Mouse (Mus musculus): ENCODE data around the gene Slc39a11.

Gene Slc39a11

DNA sequence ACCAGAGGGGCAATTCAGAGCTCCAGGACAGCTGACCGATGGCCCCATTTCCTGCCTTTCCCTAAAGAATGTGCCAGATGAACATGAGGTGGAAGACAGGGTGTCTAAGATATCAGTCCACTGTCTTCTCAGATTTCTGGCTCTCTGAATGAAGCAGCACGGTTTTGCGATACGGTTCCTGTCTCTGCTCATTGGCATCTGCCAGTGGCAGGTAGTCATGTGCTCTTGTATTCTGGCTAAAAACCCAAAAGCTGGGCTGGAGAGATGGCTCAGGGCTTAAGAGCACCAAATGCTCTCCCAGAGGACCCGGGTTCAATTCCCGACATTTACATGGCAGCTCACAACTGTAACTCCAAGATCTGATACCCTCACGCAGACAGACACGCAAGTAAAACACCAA is 108.8 kb downstream of the Slc39a11 start:
- no peak for DNase-seq (ENCODE audit: low spot score)

DNA sequence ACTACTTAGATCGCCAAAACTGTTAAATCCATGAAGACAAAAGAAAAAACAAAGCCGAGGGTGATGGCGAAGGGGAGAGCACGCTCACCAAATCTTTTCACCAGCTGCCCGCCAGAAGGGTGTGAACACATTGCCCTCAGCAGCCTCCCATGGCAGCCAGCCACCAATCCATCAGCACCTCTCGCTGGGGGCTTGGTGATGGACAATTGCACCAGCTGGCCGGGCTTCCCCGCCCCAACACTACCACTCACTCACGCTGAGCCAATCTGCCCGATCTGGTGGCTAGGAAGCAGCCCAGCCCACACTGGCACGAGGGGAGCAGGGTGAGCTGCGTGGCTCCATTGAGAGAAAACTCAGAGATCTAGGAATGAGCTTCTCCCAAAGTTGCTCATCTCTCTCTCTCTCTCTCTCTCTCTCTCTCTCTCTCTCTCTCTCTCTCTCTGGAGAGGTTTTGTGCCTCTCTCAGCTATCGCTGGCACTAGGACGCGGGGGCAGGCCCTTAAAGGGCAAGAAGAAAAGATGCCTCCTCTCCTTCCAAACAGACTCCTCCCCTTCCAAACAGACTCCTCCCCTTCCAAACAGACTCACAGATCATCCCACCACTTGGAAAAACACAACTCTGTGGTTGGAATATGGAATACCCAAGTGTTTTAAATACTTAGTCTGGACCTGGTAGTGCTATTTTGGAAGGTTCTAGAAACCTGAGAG is 110.2 kb downstream of the Slc39a11 start:
- peak; percentile 7 for DNase-seq (ENCODE audit: low spot score)

DNA sequence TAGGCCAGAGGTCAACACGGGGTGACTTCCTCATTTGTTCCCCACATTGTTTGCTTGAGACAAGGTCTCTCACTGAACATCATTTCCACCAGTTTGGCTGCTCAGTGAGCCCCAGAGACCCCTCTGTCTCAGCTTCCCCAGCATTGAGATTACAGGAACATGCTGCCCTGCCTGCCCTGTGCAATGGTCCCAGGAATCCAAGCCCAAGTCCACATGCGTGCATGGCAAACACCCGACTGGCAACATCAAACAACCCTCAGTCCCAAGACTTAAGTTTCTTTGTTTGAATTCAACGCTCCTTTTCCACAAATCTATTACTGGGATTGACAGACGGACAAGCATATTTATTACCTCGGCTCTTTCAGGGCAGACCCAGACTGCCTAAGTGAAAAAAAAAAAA is 110.8 kb downstream of the Slc39a11 start:
- DNase-seq (ENCODE audit: low spot score): no peak

DNA sequence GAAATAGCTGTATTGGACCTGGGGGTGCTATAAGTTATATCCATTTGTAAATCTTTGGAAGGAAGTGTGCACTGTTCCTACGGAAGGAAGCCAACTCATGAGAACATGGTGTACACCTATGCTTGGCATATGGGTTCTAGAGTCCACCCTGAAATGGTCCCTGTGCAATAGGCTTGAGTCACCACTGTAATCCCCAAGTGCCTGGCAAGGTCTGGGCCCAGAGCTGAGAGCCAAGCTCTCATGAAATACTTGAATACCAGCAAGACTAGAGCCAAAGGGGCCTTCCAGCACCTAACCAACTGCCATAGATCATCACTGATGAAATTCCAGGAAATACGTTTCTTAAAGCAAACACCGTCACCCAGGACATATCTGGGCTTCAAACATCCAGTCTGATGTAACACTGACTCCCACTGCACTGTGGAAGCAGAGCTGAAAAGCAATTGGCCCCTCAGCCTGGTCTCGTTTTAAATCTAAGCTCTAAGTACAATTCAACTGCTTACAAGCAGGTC is 111.4 kb downstream of the Slc39a11 start:
- no peak for DNase-seq (ENCODE audit: low spot score)

DNA sequence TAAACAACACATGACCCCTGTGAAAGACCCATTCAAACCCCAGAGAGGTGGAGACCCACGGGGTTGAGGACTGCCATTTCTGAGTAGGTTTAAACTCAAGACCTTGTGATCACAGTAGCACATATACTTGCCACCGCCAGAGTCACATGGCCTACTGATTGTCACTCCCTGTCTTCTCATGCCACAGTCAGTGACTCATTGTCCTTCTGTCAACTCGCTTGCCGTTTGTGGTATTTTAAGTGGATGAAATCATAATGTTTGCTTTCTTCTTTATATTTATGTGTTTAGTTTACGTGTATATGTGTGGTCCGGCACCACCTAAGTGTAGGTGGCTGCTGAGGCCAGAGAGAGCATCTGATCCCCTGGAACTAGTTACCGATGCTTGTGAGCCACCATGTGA is 112.2 kb downstream of the Slc39a11 start:
- DNase-seq (ENCODE audit: low spot score): no peak

DNA sequence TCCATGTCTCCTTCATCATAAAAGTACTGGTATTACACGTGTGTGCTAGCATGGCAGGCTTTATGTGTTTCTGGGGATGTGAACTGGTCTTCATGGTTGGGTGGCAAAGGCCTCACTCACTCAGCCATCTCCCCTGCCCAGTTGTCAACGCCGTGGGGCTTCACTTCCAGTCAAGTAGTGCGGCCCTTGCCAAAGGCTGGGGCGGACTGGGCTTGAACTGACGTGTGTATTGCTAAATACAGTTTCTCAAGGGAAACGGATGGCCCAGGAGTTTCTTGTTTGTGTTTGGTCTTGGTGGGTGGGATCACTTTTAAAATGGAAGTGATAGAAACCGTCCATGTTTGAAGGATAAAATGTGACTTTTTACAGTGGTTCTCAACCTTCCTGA is 112.7 kb downstream of the Slc39a11 start:
- no peak for DNase-seq (ENCODE audit: low spot score)

DNA sequence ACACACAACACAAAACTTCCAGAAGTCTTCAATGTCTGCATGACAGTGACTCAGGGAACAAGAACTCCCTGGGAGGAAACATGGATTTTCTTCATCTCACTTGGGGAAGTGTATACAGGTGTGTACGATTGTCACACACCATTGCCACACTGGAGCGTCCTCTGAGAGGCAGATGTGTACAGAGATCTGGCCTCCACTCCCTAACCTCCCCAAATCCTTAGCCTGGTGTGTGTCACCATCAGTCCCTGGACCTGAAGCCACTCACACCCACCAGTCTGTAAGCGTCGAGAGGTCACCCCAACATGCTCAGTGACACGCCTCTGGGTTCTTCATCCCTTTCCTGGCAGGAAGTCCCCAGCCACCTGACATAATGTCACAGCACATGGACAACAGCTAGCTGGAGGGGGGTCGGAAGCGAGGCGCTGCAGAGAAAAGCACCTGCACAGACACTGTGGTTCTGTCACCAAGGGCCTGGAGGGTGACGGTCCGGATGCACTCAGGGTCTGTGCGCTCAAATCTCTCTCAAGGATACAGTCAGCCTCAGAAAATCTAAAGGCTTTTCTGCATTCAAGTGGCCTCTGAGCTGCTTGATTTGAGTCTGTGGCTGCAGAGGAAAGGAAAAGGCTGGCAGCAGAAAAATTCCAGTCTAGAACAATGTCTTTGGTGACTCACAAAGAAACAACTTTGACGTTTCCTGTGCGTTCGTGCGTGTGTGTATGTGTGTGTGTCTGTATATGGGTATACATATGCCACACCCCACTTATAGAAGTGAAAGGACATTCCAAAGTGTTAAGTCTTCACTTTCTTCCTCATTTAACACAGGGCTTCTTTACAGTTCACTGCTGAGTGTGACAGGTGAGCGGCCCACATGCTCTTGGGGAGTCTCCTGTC is 113.3 kb downstream of the Slc39a11 start:
- DNase-seq (ENCODE audit: low spot score): no peak

DNA sequence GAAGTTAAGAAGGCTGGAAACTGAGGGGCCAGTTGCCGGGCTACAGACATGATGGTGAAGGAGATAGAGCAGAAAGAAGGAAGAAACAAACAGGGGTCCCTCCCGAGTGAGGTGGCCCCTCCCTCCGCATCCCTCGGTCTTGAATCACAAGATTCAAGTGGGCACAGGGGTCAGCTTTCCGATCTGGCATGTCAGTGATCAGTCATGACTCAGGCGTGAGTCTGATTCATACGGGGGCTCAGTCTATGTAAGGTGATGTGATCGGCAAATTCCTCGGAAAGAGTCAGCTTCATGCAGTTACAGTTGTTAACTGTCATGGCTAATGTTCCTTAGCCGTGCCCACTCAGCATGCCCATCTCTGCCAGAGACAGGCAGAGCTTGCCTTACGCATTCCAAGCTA is 115.5 kb downstream of the Slc39a11 start:
- no peak for DNase-seq (ENCODE audit: low spot score)

DNA sequence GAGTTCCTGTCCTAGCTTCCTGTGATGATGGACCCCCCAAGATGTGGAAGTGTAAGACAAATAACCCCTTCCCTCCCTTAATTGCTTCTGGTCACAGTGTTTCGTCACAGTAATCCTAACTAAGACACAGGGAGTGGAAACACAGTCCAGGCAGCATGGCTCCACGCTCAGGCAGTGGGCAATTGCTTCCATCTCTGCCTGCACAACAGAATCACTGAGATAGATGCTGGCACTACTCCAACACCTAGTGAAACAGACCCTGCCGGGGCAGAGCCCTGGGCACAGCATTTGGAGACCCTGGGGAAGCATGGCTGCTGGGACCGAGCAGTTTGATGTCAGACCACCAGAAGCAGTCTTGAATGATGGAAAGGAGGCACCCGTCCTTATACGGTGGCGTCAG is 115.9 kb downstream of the Slc39a11 start:
- DNase-seq (ENCODE audit: low spot score): no peak

DNA sequence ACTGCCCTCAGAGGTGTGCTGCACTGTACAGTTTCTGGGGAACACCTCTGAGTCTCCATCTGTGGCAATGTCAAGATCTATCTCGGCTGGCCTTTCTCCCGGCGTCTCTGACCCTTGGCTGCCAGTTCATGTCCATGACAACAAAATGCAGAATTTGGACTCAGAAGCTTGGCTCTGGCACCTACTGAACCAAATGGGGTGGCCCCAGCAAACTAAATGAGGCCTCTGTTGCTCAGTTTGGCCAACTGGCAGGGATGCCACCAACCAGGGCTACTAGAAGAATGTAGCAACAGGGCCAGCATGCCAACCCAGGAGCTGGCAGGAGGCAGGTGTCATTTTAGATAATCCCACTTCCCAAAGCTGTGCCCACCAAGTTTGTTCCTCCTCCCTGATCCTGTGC is 121.5 kb downstream of the Slc39a11 start:
- no peak for DNase-seq (ENCODE audit: low spot score)

DNA sequence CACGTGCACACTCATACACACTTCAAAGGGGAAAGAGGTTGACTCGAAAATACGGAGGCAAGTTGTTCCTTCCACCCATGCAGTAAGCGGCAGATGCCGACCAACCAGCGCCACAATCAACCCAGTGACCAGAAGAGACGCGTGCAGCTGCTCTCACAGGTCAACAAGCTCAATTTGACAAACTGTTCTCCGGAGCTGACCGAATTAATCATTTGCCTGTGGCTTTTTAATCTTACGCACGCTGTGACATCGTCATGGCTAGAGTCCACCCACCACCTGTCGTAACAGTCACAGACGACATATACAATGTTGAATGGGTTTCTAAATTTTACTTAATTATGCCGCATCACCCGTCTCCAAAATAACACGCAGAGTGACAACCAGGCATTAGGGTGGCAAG is 124.1 kb downstream of the Slc39a11 start:
- no peak for DNase-seq (ENCODE audit: low spot score)

DNA sequence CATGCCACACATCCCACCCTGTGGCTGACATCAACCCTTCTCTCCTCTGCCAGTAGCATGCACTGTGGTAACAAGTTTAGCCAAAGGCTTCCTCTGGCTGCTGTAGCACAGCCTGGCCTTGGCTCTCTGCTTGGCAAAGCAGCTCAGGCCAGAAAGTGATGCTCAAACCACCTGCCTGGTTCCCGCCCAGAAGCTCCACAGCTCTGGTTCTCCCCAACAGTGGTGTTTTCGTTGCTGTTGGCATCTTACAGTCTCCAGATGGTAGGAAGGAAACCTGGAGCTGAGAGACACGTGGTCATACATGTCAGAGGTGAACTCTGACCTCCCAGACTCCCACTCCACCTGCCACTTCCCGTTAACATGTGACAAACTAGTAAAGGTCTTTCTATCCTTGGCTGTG is 127.2 kb downstream of the Slc39a11 start:
- no peak for DNase-seq (ENCODE audit: low spot score)

DNA sequence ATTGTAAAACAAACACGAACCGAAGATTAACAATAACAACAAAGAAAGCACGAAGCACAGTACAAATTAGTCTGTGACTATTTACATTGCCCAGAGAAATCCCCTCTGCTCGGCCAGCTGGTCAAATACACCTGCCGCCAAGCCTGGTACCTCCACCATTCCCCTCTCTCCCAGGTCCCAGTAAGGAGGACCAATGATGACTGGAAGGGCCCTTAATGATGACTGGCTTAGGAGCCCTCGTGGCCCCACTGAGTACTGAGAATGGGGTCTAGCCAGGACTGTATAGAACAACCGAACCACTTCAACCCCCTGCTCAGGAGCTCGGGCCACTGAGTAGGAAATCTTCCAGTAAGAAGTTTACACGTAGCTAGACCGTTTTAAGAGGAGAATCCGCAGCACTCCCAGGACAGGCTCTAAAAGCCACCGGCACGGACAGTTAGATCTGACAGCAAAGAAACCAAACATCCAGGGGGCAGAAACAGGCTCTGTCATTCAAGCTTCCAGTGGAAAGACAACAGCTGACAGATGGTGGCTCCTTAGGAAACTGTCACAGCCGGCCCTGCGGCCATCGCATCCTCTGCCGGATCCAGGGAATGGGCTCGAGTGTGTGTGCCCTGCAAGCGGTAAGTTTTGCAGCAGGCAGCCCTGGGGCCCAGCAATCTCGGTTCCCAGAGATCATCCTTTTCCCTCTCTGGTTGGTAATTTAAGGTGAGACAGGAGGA is 128.2 kb downstream of the Slc39a11 start:
- no peak for DNase-seq (ENCODE audit: low spot score)

DNA sequence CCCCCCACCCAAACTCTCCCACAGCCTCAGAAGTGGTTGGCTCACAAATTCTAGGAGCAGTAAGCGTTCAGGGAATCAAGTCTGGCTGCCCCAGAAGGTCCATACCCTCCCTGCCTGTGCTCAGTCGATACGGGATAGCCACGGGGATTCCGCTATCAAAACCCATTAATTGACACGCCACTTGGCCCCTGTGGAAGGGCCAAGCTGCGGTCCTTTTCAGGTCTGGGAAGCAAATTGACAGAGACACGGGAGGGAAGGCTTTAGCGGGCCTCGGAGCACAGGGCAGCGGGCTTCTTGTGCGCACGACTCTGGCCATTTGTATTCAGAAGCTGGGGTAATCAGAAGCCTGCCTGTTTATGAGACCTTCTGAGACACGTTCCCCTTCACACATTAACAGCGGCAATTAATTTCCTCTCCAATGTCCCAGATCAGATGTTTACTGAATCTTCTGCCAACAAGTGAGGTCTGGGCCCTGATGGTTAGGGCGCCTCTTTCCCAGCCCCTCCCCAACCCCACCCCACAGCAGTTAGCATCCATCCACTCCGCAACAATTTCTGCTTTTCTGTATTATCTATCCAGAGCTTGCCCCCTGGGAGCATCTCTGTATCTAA is 128.9 kb downstream of the Slc39a11 start:
- no peak for DNase-seq (ENCODE audit: low spot score)

DNA sequence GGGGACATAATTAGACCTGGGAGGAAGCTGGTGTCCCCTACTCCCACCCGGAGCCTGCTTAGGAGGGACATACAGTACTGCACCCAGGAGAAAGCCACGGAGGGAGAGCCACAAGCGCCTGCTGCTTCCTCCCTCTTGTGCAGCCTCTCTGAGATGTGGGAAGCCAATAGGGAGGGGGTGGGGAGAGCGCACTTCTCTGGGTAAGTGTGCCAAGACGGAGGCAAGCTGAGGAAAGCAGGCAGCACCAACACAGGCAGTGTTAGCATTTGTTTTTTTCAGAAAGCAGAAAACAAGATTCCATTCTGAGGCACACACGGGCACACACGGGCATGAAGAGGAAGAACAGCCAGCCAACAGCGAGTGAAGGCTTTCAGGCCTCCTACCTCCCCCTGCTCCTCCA is 129.5 kb downstream of the Slc39a11 start:
- DNase-seq (ENCODE audit: low spot score): no peak

DNA sequence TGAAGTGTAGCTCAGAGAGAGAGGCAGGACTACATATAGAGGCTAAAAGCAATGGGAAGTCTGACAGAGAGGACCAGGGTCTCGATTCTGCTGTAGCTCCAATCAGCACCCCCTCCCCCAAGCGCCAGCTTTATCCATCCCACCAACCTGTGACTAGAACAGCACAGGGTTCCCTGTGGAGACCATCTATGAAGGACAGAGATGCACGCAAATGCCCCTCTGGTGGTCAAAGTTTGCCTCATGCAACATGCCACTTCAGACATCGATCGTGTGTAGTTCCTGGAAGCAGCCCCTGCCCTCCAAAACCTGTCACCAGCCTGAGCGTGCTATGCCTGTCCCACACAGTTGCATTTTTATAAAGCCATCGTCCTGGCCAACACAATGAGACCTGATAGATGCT is 129.9 kb downstream of the Slc39a11 start:
- DNase-seq (ENCODE audit: low spot score): no peak

DNA sequence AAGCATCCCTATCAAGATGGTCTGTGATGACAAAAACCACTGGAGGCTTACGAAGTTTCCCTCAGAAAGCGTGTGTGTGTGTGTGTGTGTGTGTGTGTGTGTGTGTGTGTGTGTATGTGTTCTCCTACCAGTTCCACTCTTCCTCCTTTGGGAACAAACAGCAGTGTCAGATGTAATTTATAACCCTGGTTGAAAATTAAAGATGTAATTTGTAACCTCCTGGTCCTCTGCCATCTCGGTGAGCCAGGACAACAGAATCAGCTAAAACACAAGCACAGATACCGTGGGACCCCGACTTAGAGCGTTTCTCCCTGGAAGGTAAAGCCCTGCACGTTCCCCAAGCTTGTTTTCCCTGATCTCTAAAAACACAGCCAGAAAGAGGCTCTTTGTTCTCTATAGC is 131.7 kb downstream of the Slc39a11 start:
- DNase-seq (ENCODE audit: low spot score): no peak

DNA sequence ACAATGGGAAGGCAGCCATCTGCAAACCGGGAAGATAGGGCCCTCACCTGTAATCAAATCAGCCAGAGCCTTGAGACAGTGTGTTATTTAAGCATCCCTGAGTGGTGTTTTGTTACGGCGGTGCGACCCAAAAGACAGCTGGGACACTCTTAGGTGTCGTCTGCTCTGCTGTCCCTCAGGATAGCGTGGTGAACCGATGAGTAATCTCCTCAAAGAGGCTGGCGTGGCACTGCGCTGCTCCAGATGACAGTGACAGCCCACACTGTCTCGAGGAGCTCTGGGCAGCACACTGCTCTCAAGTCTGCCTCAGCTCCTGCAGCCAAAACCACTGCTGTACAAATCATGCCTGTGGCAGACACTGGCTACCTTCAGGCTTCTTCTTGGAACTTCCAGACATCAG is 133.7 kb downstream of the Slc39a11 start:
- no peak for DNase-seq (ENCODE audit: low spot score)

DNA sequence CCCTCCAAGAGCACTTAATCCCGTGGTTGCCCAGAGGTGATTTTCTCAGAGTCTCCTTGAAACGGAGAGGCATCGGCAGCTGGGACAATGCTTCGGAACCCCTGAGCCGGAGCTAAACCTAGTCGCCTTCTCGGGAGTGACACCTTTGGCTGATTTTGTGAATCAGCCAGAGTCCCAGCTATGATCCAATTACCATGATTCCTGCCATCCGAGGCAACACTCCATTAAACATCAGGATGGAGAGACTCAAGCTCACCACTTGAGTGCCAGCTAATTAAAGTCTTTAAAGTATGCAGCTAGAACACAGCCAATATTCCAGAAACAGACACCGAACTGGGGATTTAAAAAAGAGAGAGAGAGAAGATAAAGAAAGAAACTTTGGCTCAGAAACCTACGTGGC is 136.9 kb downstream of the Slc39a11 start:
- DNase-seq (ENCODE audit: low spot score): no peak

DNA sequence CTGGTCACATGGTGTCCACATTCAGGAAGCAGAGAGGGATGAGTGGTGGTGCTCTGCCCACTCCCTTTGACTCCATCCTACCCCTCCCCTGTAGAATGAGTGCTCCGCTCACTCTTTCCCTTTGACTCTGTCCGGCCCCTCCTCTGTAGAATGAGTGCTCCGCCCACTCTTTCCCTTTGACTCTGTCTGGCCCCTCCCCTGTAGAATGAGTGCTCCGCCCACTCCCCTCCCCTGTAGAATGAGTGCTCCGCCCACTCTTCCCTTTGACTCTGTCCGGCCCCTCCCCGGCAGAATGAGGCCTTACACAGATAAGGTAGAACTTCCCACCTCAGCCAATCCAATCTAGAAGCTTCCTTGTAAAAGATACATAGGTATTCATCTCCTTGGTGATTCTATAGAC is 137.7 kb downstream of the Slc39a11 start:
- no peak for DNase-seq (ENCODE audit: low spot score)

DNA sequence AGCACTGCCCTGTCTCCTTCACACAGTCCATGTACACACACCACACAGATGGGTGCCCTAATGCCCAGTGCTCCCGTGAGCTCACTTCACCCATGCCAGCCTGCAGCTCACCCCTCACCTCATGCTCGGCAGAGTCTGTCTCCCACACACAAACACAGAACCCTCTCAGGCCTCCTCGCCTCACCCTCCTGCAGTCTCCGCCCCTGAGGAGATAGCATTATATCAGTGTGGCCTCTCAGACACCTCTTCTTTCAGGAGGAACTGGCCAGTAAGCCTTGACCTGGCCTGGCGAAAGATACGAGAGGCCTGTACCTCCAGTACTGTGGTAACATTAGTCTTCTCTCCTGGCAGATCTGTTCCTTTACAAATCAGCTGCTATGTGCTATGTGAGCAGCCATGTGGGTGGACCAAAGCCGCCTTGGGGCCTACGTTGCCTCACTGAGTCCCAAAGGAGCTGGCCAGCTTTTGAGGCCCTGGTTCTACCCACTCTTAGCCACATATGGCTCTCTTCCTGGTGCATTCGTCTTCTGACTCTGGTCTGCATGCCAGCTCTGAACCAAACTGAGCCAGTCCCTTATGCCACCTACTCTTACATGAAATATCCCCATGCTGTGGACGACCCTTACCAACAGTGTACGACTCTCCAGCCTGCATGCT is 138.8 kb downstream of the Slc39a11 start:
- DNase-seq (ENCODE audit: low spot score): no peak

DNA sequence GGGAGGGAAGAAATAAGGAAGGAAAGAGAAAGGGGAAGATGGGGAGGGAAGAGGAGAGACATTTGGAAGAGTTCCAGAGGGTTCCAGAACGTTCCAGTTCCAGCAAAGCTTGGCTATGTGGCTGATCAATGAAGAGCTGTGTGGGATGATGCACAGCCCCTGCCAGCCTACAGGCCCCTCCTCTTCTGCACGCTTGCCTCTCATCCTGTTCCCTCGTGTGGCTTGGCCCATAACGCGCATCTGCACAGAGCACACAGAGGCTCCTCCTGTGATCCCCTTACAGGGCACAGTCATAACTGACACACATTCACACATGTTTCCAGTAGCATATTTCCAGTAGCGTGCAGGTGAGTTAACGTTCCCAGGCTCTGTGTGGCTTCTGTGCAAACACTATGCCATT is 139.6 kb downstream of the Slc39a11 start:
- no peak for DNase-seq (ENCODE audit: low spot score)
